Mouse (Mus musculus) v-Abl transformed pro-B cells (cell line): ENCODE measurements around the gene Tnfsf12.

ENCODE experiments used
- in situ Hi-C, 2 experiments: fragments of 400-800 bp; cut with MboI; formaldehyde crosslinking; loops; one replicate each; pipeline ENCODE4 v1.15.1; 2025; ENCODE audit not compliant: unreplicated experiment in 2 of 2

Gene Tnfsf12

GRCm38 (mm10) chr11:69695361-69696181, at the start of gene Tnfsf12, which contains the start of gene Tnfsfm13:
Gene Tnfsf12, minus strand, starts transcription at chr11:69695849.
Gene Tnfsfm13, minus strand, starts transcription at chr11:69696098.
- in situ Hi-C loops = loop anchor here in 1 of 2 experiments (25.0 kb wide), 1 partner anchor 517 kb away; the partner anchor contains the start of genes Slc16a11 and Slc16a13

- in situ Hi-C loops = loop anchor here (5.0 kb wide), 2 partner anchors 146 to 221 kb away; partner anchors contain the start of gene Tmem95 (in 2 of the 2)
These were observed 35.8 kb upstream of the Tnfsf12 start for GRCm38 (mm10) chr11:69731408-69731807.

- in situ Hi-C loops = loop anchor here in 1 of 2 experiments (10.0 kb wide), 1 partner anchor 226 kb away; no protein-coding TSS in a partner anchor
These were observed 33.4 kb upstream of the Tnfsf12 start for GRCm38 (mm10) chr11:69729063-69729462.

- in situ Hi-C loops = loop anchor here in 1 of 2 experiments (10.0 kb wide), 1 partner anchor 229 kb away; no protein-coding TSS in a partner anchor
These were observed 30.3 kb upstream of the Tnfsf12 start for GRCm38 (mm10) chr11:69725951-69726350.

- in situ Hi-C loops = loop anchor here (10.0 to 25.0 kb wide), 2 partner anchors 232 to 464 kb away; no protein-coding TSS in a partner anchor
These were observed 27.4 kb upstream of the Tnfsf12 start for GRCm38 (mm10) chr11:69723074-69723473.

GRCm38 (mm10) chr11:69720852-69721251, 25.2 kb upstream of the Tnfsf12 start:
- in situ Hi-C loops = loop anchor here (10.0 to 25.0 kb wide), 2 partner anchors 234 to 466 kb away; no protein-coding TSS in a partner anchor

GRCm38 (mm10) chr11:69719423-69719822, 23.8 kb upstream of the Tnfsf12 start:
- in situ Hi-C loops = loop anchor here in 1 of 2 experiments (25.0 kb wide), 1 partner anchor 468 kb away; no protein-coding TSS in a partner anchor

- in situ Hi-C loops = loop anchor here in 1 of 2 experiments (25.0 kb wide), 1 partner anchor 469 kb away; no protein-coding TSS in a partner anchor
These were observed 23.0 kb upstream of the Tnfsf12 start for GRCm38 (mm10) chr11:69718661-69719060.

GRCm38 (mm10) chr11:69716953-69717352, 21.3 kb upstream of the Tnfsf12 start:
- in situ Hi-C loops = loop anchor here in 1 of 2 experiments (25.0 kb wide), 1 partner anchor 470 kb away; no protein-coding TSS in a partner anchor

- in situ Hi-C loops = loop anchor here in 1 of 2 experiments (25.0 kb wide), 1 partner anchor 471 kb away; no protein-coding TSS in a partner anchor
These were observed 20.3 kb upstream of the Tnfsf12 start for GRCm38 (mm10) chr11:69715929-69716328.

GRCm38 (mm10) chr11:69715482-69715881, 19.8 kb upstream of the Tnfsf12 start:
- in situ Hi-C loops = loop anchor here in 1 of 2 experiments (25.0 kb wide), 1 partner anchor 472 kb away; no protein-coding TSS in a partner anchor

- in situ Hi-C loops = loop anchor here in 1 of 2 experiments (25.0 kb wide), 1 partner anchor 473 kb away; no protein-coding TSS in a partner anchor
These were observed 19.1 kb upstream of the Tnfsf12 start for GRCm38 (mm10) chr11:69714636-69715329.

GRCm38 (mm10) chr11:69712954-69713672, 17.5 kb upstream of the Tnfsf12 start:
- in situ Hi-C loops = loop anchor here in 1 of 2 experiments (25.0 kb wide), 1 partner anchor 474 kb away; no protein-coding TSS in a partner anchor

GRCm38 (mm10) chr11:69711082-69711481, 15.4 kb upstream of the Tnfsf12 start:
- in situ Hi-C loops = loop anchor here in 1 of 2 experiments (25.0 kb wide), 1 partner anchor 476 kb away; no protein-coding TSS in a partner anchor

GRCm38 (mm10) chr11:69710470-69710869, 14.8 kb upstream of the Tnfsf12 start:
- in situ Hi-C loops = loop anchor here in 1 of 2 experiments (25.0 kb wide), 1 partner anchor 477 kb away; no protein-coding TSS in a partner anchor

GRCm38 (mm10) chr11:69709554-69710446, 14.2 kb upstream of the Tnfsf12 start:
- in situ Hi-C loops = loop anchor here in 1 of 2 experiments (25.0 kb wide), 1 partner anchor 478 kb away; no protein-coding TSS in a partner anchor

- in situ Hi-C loops = loop anchor here in 1 of 2 experiments (25.0 kb wide), 1 partner anchor 479 kb away; no protein-coding TSS in a partner anchor
These were observed 13.1 kb upstream of the Tnfsf12 start for GRCm38 (mm10) chr11:69708614-69709265.
